Mouse (Mus musculus) limb, embryonic 12.5 days (tissue): Measurements from ENCODE around the gene Map3k9. TPM values are rescaled to one million over a fixed set of nuclear protein-coding genes. Genes with fewer than 3 reads are reported as not detected.

Experiments
- ATAC-seq: fragments of 200-750 bp; cut with Nextera tagmentation; 2 replicates; pipeline ENCODE4 v1.8.0; 2017; ENCODE audit warnings: low read depth, moderate TSS enrichment; ENCODE audit not compliant: insufficient number of reproducible peaks, insufficient read depth, low FRiP score, low TSS enrichment
- H3K27ac ChIP-seq: fragments of 300-500 bp; sonication (generic); 2 replicates; pipeline ENCODE4 v1.5.1; 2016; ENCODE audit warnings: mild to moderate bottlenecking, moderate library complexity
- H3K27me3 ChIP-seq: fragments of 300-500 bp; sonication (generic); 2 replicates; pipeline ENCODE4 v1.6.1; 2016; ENCODE audit warnings: mild to moderate bottlenecking, moderate library complexity
- H3K36me3 ChIP-seq: fragments of 300-500 bp; sonication (generic); 2 replicates; pipeline ENCODE4 v1.6.1; 2016; ENCODE audit warnings: mild to moderate bottlenecking, moderate library complexity
- H3K4me1 ChIP-seq: fragments of 300-500 bp; sonication (generic); replicated peaks from 2 replicates; pipeline ENCODE4 v1.6.1; 2016
- H3K4me2 ChIP-seq: fragments of 300-500 bp; sonication (generic); 2 replicates; pipeline ENCODE4 v1.6.1; 2016; ENCODE audit warnings: mild to moderate bottlenecking, moderate library complexity
- H3K4me3 ChIP-seq: fragments of 300-500 bp; sonication (generic); replicated peaks from 2 replicates; pipeline ENCODE4 v1.5.1; 2016; ENCODE audit warnings: mild to moderate bottlenecking
- H3K9ac ChIP-seq: fragments of 300-500 bp; sonication (generic); replicated peaks from 2 replicates; pipeline ENCODE4 v1.6.1; 2016; ENCODE audit warnings: mild to moderate bottlenecking, moderate library complexity
- H3K9me3 ChIP-seq: fragments of 300-500 bp; sonication (generic); 2 replicates; pipeline ENCODE4 v1.6.1; 2016; ENCODE audit warnings: mild to moderate bottlenecking, moderate library complexity
- WGBS: fragments of 180-500 bp; shearing (Covaris S2); methylation state at CpG from one replicate; pipeline ENCODE4 v1.1.7; 2016; 5-methylcytosine and 5-hydroxymethylcytosine counted together
- polyA plus RNA-seq: library from polyadenylated mRNA; unstranded; fragments of >200 nt; fragmentation: Nextera tagmentation; extraction: Ambion mirVana; gene quantifications from 2 replicates; pipeline ENCODE4 v1.2.1, GENCODE M21; 2016

Gene Map3k9
- polyA plus RNA-seq, 1 experiment from 2014 or later: 0.98 TPM

DNA sequence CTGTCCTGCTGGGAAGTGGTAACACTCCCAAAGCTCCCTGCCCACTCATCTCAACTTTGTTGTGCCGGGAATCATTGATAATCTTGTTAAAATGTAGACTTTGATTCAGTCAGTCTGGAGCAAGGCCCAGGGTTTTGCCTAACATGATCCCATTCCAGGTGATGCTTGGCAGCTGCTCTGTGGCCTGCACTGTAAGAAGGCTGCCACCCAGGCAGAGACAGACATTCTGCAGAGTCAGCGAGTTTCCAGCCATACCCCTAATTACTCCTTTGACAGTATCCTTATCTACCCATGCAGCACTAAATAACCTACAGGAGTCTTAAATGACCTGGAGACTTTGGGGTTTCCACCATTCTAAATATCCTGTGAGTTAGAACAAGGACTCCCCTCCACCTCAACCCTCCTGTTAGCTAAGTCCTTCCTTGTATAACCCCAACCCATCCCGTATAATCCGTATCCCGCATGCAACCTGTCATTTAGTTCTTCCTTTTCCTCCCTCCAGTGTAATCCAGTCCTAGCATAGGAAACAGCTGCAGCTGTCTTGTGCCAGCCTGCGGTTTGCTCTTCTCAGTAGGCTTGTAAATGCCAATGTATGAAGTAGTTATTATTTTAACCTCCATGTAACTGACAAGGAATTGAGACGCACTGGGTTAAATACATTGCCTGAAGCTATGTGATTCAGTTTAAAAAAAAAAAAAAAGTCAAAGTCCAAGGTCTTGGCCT is 101.0 kb downstream of the Map3k9 start:
- H3K27ac ChIP-seq: no peak overlapping the region
- H3K4me2 ChIP-seq: no peak overlapping the region
- no peak for ATAC-seq
- H3K9me3 ChIP-seq: no peaks in the 10 kb centered on the region
- H3K27me3 ChIP-seq: 0 out of 2 replicates have a peak, but pooled peaks cover 5% of the 10 kb centered on the region
- H3K9ac ChIP-seq: no peak overlapping the region
- no peaks in the 10 kb centered on the region for H3K4me1 ChIP-seq
- no peak overlapping the region for H3K4me3 ChIP-seq
- 68% methylated on average over 7 of the region's 7 CpGs for WGBS
- no peaks in the 10 kb centered on the region for H3K36me3 ChIP-seq

DNA sequence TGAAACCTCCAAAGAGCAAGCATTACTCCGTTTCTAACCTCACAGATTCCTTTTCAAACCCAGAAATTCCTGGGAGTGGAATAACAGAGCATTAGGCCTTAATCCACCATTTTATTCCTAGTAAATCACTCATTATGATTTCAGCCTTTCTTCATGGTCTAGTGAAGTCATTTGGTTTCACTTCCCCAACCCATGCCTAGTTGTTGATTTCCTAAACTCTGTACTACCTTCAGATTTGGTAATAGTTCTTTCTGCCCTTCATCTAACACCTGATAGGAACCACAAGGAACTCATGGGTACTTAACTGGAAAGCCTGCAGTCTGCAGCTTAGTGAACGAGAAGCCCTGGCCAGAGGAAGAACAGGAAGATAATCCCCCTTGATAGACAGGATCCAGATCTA is 105.4 kb downstream of the Map3k9 start:
- no peak overlapping the region for H3K27ac ChIP-seq
- 59% methylated on average over 2 of the region's 2 CpGs for WGBS
- H3K36me3 ChIP-seq: no peaks in the 10 kb centered on the region
- H3K4me1 ChIP-seq: no peaks in the 10 kb centered on the region
- H3K4me3 ChIP-seq: no peak overlapping the region
- H3K9ac ChIP-seq: no peak overlapping the region
- H3K9me3 ChIP-seq: no peaks in the 10 kb centered on the region
- H3K27me3 ChIP-seq: 0 out of 2 replicates have a peak, but pooled peaks cover 5% of the 10 kb centered on the region
- ATAC-seq: no peak
- no peak overlapping the region for H3K4me2 ChIP-seq

Other genes starting within 250 kb of the Map3k9 start
- gene Gm20498, start 248.3 kb downstream of the Map3k9 start, polyA plus RNA-seq: 26.3 and 26.7 TPM in 2 replicates
- gene Synj2bp, start 248.3 kb downstream of the Map3k9 start, polyA plus RNA-seq: 35.6 and 39.5 TPM in 2 replicates
- gene Adam21, start 212.7 kb downstream of the Map3k9 start, polyA plus RNA-seq: 0.60 and 0.64 TPM in 2 replicates
- 87.2 and 91.8 TPM in 2 replicates for gene Med6, start 186.2 kb downstream of the Map3k9 start, polyA plus RNA-seq
- gene Ttc9, start 149.9 kb downstream of the Map3k9 start, polyA plus RNA-seq: 0.84 and 0.91 TPM in 2 replicates
- gene Pcnx, start 78.8 kb upstream of the Map3k9 start, polyA plus RNA-seq: 12.7 and 13.7 TPM in 2 replicates